Mouse (Mus musculus) brain, embryonic 14.5 days (tissue): ENCODE data around the gene Sec22b.

ENCODE experiments used
- CTCF ChIP-seq: fragments of 200-500 bp; IDR thresholded peaks from 2 replicates; pipeline ENCODE4 v1.5.1; 2012; ENCODE audit warnings: inconsistent platforms, mild to moderate bottlenecking, moderate library complexity, borderline replicate concordance; ENCODE audit not compliant: insufficient read depth, insufficient read length; ENCODE audit errors: extremely low read depth
- POLR2A ChIP-seq: fragments of 200-500 bp; IDR thresholded peaks from 2 replicates; pipeline ENCODE4 v1.6.1; 2012; ENCODE audit warnings: mild to moderate bottlenecking, inconsistent platforms, borderline replicate concordance; ENCODE audit not compliant: poor library complexity, insufficient read depth, insufficient read length, severe bottlenecking; ENCODE audit errors: extremely low read depth

DNA sequence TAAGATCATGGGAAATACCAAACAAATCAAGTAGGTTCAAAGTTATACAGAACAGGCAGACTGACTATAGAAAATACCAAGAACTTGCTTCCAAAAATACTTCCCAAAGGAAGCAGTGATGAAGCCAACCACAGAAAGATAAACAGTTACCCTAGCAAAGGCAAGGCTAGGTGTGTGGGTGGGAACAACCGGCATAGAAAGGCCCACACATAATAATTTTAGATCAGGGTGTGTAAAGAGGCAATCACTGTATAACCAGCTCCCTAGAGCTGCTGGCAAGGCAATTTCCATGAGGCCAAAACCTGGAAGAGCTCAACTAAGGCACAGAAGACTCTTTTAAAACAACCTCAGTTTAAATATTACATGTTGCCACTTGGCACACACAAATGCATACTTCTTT, 41.6 kb upstream of the Sec22b start:
- TF ChIP-seq POLR2A (no peak), CTCF (no peak)
